Mouse (Mus musculus): Measurements from ENCODE around the gene Scnn1a.

Gene Scnn1a

DNA sequence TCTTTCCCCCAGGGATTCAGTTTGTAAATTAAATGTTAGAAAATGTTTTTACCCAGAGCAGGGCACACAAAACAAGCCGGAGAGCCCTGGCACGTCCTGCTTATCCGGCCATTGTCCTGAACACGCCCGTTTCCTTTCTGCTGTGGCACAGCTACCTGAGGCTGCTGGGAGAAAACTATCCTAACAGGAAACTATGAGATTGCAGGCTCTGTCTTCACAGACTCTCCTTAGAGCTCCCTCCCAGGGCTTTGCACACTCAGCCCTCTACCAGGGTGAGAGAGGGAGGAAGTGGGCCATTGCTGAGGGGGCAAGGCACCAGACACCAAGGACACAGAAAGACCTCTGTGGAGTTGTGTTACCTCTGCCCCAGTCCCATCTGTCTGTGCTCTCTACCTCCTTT lies 19.8 kb downstream of the Scnn1a start:
- in situ Hi-C loops (cut with MboI, MseI) = no loop called here

DNA sequence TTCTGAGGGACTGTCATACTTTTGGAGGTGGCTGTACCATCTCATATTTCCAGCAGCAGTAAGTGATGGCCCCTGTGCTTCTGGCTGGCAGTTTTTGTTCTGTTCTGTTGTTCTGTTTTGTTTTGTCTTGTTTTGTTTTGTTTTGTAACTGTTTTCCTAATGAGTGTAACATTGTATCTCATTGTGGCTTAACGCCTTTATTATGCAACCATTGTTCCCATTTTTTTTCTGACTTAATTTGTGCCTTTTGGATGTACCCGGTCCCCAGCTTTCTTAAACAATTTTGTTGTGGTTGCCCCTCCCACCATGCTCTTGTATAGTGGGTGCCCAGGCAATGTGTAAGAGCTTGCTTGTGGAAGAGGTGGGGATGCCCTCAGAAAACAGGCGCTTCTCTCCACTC lies 21.7 kb downstream of the Scnn1a start:
- in situ Hi-C loops (cut with MboI, MseI) = no loop called here

DNA sequence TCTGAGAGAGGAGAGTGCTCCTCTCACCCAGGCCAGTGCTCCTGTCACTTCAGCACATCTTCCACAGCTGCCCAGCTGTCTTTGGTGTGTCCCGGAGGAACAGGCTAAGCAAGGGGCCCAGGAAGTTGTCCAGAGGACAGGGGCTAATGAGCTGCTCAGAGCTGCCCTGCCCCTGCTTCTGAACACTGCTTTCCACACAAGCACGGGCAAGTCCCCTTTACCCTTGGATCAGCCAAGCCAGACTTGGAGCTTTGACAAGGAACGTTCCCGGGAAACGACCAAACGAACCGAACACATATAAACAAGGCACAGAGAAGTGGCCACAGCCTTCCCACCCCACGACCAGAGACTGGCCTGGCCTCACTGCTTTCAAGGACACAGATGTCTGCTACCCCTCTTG lies 23.6 kb downstream of the Scnn1a start:
- in situ Hi-C loops (cut with MboI, MseI) = no loop called here

DNA sequence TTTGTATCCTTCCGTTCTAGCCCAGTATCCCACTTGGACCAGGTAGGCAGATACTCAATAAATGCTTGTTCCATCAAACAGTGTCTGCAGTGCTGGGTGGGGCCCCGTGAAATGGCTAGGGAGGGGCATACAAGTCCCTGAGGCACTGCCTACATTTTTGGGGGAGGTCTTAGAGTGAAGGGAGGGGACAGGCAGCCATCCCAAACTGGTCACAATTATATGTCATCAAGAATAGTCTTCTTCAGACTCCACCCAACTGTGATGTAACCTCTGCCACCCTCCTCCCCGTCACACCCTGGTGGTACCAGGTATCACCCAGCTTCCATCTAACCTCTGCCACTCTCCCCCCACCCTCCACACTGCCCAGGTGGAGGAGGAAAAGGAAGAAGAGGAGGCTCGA lies 24.4 kb downstream of the Scnn1a start:
- in situ Hi-C loops (cut with MboI, MseI) = no loop called here

DNA sequence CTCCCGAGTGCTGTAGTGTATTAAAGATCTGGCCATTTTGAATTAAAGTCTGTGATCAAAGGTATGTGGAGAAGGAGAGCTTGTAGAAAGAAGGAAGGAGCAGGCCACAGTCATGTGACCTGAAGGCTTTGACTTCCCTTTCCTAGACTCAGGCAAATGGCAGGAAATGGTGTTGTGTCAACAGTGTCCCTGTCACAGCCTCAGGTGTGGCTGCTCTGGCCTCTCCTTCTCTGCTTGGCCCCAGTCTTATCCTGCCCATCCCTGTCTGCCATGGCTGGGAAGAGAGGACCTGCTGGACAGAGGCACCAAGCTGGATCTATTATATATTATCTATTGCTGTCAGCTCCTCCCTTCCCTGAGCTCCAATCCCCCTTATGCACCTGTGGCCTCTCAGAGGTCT lies 25.2 kb downstream of the Scnn1a start:
- in situ Hi-C loops (cut with MboI, MseI) = no loop called here

DNA sequence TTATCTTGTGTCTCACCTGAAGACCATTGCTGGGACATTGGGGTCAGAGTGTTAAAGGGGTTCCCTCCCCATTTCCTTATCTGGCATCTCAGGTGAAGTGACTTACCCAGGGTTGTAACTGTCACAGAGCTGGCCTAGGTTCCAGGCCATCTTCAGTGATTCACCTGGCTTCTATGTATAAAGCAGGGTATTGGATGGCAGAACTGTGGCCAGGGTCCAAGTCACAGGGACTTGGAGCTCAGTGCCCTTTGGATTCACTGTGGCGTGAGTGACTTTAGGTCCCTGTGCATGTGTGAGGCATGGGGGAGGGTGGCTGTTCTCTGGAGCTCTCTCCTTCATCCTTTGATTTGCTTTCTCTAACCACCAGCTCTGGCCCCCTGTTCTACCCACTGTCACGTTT lies 25.6 kb downstream of the Scnn1a start:
- in situ Hi-C loops (cut with MboI, MseI) = no loop called here

DNA sequence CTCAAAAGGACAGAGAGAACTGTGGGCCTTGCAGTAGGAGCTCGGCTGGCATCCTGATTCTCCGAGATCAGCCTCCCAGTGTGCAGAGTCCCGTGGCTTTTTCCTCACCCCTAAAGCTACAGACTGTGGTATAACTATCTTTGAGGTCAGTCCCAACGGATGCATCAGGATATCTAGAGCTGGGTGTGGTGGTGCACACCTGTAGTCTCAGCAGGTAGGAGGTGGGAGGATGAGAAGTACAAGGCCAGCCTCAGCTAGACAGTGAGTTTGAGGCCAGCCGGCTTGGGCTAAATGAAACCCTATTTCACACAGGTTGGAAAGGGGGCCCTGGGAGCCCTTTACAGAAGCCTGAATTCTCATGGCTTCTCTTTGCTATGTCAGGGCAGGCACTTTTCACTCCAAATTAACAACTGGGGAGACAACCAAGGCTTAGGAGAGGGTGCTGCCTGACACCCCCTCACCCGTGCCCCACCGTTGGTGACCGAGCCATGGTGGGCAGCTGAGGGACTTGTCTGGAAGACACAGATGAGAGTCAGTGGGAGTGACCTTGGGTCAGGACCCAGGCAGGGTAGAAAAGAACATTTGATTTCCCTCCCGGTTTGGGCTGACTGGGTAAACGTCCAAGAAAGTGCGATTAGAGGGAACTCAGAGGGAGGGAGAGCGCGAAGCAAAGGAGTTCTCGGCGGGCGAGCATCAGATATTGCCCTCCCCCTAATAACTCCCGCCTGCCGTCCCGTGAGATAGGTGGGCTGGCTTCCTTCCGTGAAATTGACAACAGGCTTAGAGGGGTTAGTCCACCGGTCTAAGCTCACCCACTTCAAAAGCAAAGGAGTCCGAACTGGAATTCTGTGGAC lies 28.5 kb downstream of the Scnn1a start, which contains the start of gene Tnfrsf1a:
Tnfrsf1a (plus strand) TSS at position 642 of the 854 bp plus-strand sequence.
- in situ Hi-C loops (cut with MboI, MseI) = no loop called here

DNA sequence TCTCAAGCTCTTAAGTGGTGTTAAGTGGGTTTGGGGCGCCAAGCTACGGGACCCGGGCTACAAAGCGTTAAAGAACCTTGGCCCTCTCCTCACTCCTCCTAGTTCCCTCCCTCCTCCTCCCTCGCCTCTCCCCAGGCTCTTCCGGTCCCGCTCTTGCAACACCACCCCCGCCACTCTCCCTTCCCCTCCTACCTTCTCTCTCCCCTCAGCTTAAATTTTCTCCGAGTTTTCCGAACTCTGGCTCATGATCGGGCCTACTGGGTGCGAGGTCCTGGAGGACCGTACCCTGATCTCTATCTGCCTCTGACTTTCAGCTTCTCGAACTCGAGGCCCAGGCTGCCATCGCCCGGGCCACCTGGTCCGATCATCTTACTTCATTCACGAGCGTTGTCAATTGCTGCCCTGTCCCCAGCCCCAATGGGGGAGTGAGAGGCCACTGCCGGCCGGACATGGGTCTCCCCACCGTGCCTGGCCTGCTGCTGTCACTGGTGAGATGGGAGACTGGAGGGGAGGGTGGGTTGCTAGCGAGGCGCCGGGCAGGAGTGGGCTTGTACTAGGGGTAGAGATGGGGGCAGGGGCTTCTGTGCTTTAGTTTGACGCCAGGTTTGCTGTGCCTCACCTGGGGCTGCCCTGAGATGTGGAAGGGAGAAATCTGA lies 29.2 kb downstream of the Scnn1a start:
- in situ Hi-C loops (cut with MboI, MseI) = no loop called here

DNA sequence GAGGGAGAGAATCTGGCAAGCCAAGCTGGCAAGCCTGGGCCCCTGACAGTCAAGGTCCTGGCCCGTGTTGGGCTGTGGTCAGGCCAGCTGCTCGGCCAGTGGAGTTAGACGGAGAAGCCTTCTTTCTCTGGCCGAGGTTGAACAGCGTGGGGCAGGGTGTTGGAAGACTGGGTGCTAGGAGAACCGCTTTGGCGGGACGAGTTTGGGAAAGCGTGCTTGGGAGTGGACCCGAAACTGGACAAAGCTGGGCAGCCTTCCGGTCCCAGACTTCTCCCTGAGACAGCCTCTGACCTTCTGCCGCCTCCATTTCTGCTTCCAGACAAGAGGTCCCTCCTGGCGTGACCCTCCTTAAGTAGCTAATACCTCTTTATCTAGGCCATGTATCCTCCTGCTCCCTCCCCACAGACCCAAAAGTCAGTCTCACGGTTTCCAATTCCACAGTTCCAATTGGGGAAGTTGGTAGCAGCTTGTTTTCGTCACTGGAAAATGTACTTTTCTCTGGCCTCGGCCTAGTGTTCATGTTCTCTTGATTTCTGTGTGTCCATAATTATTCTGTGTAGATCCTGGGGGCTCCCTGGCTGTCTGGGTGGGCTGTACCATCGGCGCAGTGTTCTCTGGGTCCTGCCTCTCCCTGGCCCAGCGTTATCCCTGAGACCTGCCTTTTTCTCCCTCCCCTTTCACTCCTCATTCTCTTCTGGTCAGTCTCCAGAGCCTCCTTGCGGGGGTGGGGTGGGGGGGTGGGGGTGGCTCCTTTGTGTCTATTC lies 30.0 kb downstream of the Scnn1a start:
- in situ Hi-C loops (cut with MboI, MseI) = no loop called here

DNA sequence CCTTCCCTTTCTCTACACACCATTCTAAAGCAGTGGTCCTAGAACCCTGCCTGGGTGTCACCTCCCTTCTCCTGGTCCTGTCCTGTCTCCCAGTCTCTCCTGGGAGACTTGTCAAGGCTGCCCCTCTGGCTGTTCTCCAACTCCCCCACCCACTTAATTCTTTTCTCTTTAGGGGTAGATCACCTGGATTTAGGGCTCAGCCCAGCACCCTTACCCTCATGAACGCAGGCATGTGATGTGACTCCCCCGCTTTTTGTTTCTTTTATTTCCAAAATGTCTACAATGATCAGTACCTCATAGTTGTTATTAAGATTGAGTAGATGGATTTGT lies 30.5 kb downstream of the Scnn1a start:
- in situ Hi-C loops (cut with MboI, MseI) = no loop called here

DNA sequence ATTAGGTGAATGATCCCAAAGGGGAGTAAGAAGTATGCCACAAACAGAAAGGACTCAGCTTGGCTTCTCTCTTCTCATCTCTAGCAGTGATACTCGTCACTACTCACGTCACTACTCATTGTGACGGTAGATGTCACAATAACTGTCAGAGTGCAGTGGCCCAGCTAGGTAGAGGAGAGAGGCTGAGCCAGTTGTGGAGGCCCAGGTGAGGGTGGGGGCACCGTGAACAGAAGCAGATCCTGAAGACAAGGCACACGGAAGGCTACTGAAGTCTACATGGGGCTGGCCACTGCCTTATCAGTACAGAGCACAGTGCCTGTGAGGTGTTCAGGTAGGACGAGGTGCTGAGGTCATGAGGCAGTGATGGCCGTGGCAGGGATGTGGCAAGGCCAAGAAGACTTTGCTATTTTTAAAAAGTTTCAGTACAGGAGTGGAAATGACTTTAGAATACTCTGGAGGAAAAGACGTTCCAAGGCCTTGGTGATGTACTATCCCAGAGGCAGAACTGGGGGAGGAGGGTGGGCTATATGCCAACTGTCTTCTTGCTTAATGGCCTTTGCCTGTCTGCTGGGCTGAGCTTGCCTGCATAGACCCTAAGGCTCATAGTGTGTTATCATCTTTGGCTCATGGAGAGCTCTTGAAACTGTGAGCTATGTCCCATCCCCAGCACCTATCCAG lies 31.0 kb downstream of the Scnn1a start:
- in situ Hi-C loops (cut with MboI, MseI) = no loop called here

DNA sequence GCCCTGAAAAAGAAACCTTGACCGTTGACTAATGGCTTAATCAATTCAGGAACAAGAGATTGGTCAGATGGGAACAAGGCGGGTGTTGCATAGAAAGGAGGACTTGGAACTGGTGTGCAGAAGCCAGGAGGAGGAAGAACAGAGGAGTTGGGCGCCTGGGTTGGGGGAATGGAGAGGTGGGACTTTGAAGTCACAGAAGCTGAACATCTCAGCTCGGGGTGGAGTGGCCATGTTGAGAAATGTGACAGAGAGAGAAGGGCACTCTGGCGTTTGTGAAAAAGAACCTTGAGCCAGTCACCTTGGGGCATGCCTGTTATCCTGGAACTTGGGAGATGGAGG lies 31.6 kb downstream of the Scnn1a start:
- in situ Hi-C loops (cut with MboI, MseI) = no loop called here

DNA sequence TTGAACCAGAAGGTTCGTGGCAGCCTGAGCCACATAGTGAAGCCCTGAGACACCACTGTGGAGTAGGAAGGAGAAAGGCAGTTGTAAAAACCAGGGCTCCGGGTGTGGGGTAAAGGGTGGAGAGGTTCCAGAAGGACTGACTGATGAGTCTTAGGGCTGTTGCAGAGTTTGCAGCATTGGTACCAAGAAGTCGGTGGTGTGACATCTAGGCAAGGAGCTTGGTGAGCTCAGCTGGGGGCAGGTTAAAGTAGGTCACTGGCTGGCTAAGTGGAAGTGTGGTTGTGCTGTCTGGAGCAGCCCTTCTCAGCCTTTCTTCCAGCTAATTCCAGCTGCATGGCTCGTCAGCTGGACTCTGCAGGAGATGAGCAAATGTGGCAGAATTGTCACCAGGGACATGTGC lies 32.4 kb downstream of the Scnn1a start:
- in situ Hi-C loops (cut with MboI, MseI) = no loop called here

DNA sequence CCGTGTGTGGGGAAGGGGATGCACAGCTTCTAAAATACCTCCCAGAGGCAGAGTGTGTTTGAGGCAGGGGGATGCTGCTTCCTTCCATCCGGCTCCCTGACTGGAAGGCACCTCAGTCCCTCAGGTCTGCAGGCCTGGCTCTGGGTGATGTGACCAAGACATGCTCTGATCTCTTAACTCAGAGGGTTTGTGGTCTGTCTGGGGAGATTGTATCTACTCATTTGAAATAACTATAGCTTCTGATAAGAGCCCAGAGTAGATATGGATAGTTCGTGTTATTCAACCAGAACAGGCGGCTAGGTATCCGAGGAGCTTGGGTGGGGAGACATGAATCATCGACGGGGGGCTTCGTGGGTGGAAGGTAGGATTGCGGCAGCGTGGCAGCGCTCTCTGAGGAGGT lies 32.8 kb downstream of the Scnn1a start:
- in situ Hi-C loops (cut with MboI, MseI) = no loop called here

DNA sequence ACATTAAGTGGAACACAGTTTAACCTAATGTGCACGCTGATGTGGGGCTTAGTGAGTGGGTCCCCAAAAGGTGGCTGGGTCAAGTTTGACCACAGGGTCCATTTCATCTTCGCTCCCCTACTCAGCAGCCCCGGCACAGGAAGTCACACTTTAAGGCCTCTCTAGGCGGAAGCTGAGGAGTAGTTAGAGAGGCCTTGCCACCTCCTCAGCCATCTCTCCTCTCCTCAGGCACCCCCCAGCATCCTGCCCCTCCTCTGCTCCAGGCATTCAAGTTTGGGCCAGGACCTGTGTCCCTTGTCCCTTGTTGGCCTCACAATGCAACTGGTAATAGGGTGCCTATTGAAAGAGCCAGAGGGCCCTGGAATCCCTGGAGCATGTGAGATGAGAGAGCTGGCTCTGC lies 33.2 kb downstream of the Scnn1a start:
- in situ Hi-C loops (cut with MboI, MseI) = no loop called here

DNA sequence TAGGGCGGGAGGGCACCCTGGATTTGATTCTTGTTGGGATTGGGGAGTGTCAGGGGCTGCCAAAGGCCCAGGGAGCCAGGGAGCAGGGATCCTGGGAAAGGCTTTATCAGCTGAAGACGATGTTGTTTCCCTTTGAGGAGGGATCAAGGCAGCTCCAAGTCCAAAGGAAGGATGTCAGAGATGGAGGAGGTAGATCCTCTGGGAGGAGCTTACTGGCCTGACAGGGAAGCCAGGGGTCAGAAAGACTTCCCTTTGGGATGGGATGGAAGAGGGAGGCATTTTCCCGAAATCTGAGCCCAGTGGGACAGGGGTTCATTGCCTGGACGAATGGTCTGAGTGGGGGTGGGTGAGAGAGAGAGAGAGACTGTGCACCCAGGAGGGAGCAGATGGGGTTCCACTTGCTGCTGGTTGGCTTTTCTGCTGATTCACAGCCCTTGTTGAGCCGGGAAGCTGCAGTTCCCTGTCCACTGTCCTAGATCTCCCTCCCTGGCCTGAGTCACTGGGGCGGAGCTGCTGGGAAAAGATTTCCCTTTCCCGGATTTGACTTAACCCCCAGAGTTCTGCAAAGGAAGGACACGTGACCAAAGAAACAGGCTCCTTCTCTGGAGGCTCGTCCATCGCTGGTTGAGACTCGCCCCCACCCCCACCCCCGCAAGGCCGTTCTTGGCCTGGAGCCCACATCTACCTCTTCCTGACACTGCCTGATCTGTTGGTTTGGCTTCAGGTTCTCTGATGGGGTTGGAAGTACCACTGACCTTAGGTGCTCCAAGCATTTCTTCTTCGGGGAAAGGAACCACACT lies 34.1 kb downstream of the Scnn1a start:
- in situ Hi-C loops (cut with MboI, MseI) = no loop called here

DNA sequence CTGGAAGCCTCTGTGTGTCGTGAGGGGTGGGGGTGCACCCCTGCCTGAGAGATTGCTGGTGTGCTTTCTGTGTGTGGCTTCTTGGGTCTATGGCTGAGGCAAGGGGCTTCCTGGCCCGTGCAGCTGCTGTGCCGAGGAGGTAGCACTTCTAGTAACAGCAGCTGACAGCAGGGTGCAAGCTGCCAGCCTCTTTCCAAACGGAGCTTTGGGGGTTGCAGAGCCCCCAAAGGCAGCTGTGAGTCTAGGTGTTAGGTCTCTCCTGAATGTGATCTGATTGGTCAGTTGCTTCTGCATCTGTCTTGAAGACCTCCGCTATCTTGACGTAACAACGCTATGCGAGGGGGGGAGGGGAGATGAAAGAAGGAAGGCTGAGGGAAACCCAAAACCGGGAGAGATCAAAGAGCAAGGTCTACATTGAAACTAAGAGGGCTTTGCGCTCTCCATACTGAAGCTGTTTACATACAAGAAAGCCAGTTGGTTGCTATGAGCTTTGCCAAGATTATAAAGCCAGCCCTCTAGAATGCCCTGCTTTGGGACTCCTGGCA lies 34.8 kb downstream of the Scnn1a start:
- in situ Hi-C loops (cut with MboI, MseI) = no loop called here

DNA sequence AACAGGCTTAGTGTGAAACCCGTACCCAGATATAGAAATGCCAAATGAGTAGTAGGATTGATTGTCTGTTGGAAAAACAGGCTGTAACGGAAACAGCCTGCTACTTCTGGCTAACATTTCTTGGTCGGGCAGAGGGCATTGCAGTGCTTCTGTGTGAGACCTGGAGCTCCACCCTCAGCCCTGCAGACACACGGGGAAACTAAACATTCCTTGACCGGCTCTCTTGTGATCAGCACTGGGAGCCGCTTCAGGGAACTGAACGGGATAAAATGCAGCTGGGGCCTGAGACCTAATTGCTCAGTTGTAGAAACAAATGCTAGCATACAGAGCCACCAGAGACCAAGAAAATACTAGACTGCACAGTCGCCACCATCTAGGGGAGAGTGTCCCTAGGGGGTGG lies 35.8 kb downstream of the Scnn1a start:
- in situ Hi-C loops (cut with MboI, MseI) = no loop called here

DNA sequence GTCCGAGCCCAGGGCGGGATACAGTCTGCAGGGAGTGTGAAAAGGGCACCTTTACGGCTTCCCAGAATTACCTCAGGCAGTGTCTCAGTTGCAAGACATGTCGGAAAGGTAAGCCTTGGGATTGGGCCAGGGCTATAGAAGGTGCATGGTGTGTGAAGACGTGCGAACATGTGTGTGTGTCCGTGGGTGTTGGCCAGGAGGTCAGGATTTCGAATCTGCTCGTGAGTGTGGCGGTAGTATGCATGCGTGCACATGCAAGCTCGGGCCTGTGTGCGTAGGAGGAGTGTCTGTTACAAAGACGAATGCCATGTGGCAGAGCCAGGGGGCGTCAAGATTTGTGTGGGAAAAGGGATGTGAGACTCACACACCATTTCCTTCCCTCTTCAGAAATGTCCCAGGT lies 36.9 kb downstream of the Scnn1a start:
- in situ Hi-C loops (cut with MboI, MseI) = no loop called here

DNA sequence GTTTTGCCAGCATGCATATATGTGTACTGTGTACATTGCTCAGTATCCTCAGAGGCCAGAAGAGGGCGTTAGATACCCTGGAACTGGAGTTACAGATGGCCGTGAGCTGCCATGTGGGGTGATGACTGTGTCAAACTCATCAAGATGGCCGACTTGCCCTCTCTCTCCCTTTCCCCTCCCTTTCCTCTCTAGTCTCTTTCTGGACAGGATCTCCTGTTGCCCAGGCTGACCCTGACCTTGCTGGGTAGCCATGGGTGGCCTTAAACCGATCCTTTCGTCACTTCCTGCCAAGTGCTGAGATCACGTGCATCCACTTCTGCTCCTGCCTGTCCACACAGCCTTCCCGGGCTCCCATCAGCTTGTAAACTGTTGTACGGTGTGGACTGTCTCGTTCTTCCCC lies 39.5 kb downstream of the Scnn1a start:
- in situ Hi-C loops (cut with MboI, MseI) = no loop called here

DNA sequence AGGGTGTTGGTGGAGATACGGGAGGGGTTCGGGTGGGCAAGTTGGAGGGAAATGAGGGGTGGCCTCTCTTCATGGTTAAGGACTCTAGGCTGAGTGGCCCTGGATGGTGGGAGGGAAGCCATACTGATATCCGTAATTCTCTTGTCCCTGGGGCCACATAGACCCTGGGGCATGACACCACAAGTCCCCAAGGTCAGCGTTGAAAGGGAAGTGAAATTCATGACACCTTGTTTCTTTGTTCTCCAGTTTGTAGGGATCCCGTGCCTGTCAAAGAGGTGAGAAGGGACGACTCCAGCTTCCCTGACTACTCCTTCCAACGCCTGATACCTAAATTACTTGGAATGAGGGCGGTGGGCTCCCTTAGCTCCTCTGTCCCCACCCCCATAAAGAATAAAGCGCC lies 40.4 kb downstream of the Scnn1a start:
- in situ Hi-C loops (cut with MboI, MseI) = no loop called here
